Comparison of ENCODE assay signal across 8 mouse cellular contexts in the genomic region with DNA sequence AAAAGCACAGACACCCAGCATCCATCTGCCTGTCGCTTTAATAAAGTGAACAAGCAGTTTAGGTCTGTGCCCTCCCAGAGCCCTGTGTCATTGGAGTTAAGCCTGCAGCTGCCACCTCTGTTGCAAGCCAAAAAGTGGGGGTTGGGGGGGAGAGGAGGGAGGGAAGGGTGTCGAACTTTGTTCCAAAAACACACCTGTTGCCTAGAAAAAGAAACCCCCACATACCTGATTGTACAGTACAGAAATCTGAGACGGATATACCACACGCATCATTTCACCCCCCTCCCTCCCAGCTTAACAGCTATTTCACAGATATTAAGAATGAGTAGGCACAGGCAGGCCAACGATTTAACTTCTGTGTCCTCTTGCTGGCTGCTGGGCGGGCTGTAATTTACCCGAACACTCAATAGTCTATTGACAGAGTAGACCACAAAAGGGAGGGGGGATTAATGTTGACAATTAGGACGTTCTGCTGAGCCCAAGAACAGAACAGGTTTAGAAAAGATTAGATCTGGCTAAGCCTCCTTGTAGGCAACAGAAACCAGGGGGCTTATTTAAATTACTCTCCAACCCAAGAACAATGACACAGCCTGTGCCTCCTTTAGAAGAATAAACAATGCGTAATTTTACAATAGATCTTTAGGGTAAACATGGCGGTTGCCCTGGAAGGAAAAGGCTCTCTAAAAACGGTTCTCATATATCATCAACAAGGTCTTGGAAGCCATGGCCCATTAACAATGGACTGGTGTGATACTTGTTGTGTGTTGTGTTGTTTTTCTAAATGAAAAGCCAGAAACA. TPM values are rescaled to one million over a fixed set of nuclear protein-coding genes. Genes with fewer than 3 reads are reported as not detected.
DNase-seq lines count a peak whose midpoint lies in the region; ATAC-seq and TF ChIP-seq lines count a peak whose summit lies in the region.

No protein-coding gene starts in this region.

- ATAC-seq in embryonic facial prominence, embryonic 13.5 days (ENCODE audit: insufficient number of reproducible peaks, insufficient read depth, low FRiP score, low TSS enrichment, low read depth) = peak; percentile 56; the same call in 1 of the 2 replicates
- peak; percentile 69; the same call in 1 of the 2 replicates for ATAC-seq in hindbrain, embryonic 14.5 days (ENCODE audit: low FRiP score)

- TF ChIP-seq POLR2A in heart, adult 2 months (IDR thresholded peaks at IDR 0.05; ENCODE audit: insufficient read depth, low read depth, low read length) = no peak

- no peaks in the 10 kb centered on the region for H3K79me2 ChIP-seq in heart, adult 2 months (replicated peaks; ENCODE audit: control insufficient read depth, insufficient read depth, low read length)

- peak overlapping the region; percentile 64 for H3K27ac ChIP-seq in heart, adult 2 months
- no peak overlapping the region; the same call in 1 of the 2 replicates for H3K27ac ChIP-seq in embryonic facial prominence, embryonic 13.5 days
- H3K27ac ChIP-seq in hindbrain, embryonic 14.5 days = 0 out of 2 replicates have a peak overlapping the region, but pooled peaks have one; percentile 9

- peak overlapping the region; percentile 37 for H3K4me2 ChIP-seq in embryonic facial prominence, embryonic 13.5 days
- peak overlapping the region; percentile 28 for H3K4me2 ChIP-seq in hindbrain, embryonic 14.5 days (replicated peaks)

- no peak for DNase-seq in heart, adult 2 months
- DNase-seq in heart, postnatal 25 days (ENCODE audit: low spot score) = no peak
- DNase-seq in hindbrain, embryonic 14.5 days (ENCODE audit: low spot score) = no peak
- DNase-seq in neural tube, embryonic 10.5 days (ENCODE audit: extremely low spot score, low spot score) = peak; percentile 52
- DNase-seq in urinary bladder, postnatal 4 days (ENCODE audit: low spot score in 2 of 2) = no peak
- DNase-seq in layer of hippocampus, adult 18-20 months (ENCODE audit: low spot score in 2 of 2) = no peak
- DNase-seq in left cerebral cortex, postnatal 36 days (ENCODE audit: low spot score in 2 of 2) = no peak

- H3K4me3 ChIP-seq in heart, adult 2 months = no peak overlapping the region
- H3K4me3 ChIP-seq in embryonic facial prominence, embryonic 13.5 days = 0 out of 2 replicates have a peak overlapping the region, but pooled peaks have one; percentile 5
- no peak overlapping the region for H3K4me3 ChIP-seq in hindbrain, embryonic 14.5 days (replicated peaks; ENCODE audit: low read length)

- peaks cover 2% of the 10 kb centered on the region; the same call in 1 of the 2 replicates for H3K4me1 ChIP-seq in heart, adult 2 months (ENCODE audit: control insufficient read depth, insufficient read depth, low read length)
- H3K4me1 ChIP-seq in embryonic facial prominence, embryonic 13.5 days = peaks cover 14% of the 10 kb centered on the region
- H3K4me1 ChIP-seq in hindbrain, embryonic 14.5 days (replicated peaks; ENCODE audit: control insufficient read depth, insufficient read depth, low read length) = peaks cover 6% of the 10 kb centered on the region; the same call in 1 of the 2 replicates

- peak overlapping the region; percentile 32; the same call in 1 of the 2 replicates for H3K9ac ChIP-seq in heart, adult 2 months (ENCODE audit: low read depth, low read length)
- H3K9ac ChIP-seq in embryonic facial prominence, embryonic 13.5 days = no peak overlapping the region
- no peak overlapping the region for H3K9ac ChIP-seq in hindbrain, embryonic 14.5 days

- H3K27me3 ChIP-seq in heart, adult 2 months (ENCODE audit: control insufficient read depth, insufficient read depth, low read length) = no peaks in the 10 kb centered on the region
- H3K27me3 ChIP-seq in embryonic facial prominence, embryonic 13.5 days = peaks cover 8% of the 10 kb centered on the region; the same call in 1 of the 2 replicates
- no peaks in the 10 kb centered on the region for H3K27me3 ChIP-seq in hindbrain, embryonic 14.5 days (ENCODE audit: control insufficient read depth, insufficient read depth, low read length)

- no peak for TF ChIP-seq CTCF in heart, adult 2 months (IDR thresholded peaks at IDR 0.05)

- H3K36me3 ChIP-seq in heart, adult 2 months (ENCODE audit: control insufficient read depth, insufficient read depth, low read length) = peaks cover 2% of the 10 kb centered on the region; the same call in 1 of the 2 replicates
- no peaks in the 10 kb centered on the region for H3K36me3 ChIP-seq in embryonic facial prominence, embryonic 13.5 days
- H3K36me3 ChIP-seq in hindbrain, embryonic 14.5 days (replicated peaks; ENCODE audit: control insufficient read depth, insufficient read depth) = no peaks in the 10 kb centered on the region

- intact Hi-C loops in heart, adult 2 months (cut with DNase I) = no loop called here
- intact Hi-C loops in heart, postnatal 25 days (cut with DNase I) = no loop called here
- intact Hi-C loops in left cerebral cortex, postnatal 36 days (cut with DNase I) = no loop called here

- no peaks in the 10 kb centered on the region for H3K9me3 ChIP-seq in embryonic facial prominence, embryonic 13.5 days
- no peaks in the 10 kb centered on the region for H3K9me3 ChIP-seq in hindbrain, embryonic 14.5 days (ENCODE audit: control insufficient read depth, low read length)

- 53% methylated on average over 11 of the region's 11 CpGs for WGBS in heart, adult 2 months
- 11% methylated on average over 11 of the region's 11 CpGs for WGBS in embryonic facial prominence, embryonic 13.5 days
- WGBS in hindbrain, embryonic 14.5 days = 6% methylated on average over 11 of the region's 11 CpGs

- TF ChIP-seq EP300 in heart, adult 2 months (IDR thresholded peaks at IDR 0.05; ENCODE audit: insufficient read depth, low read depth, low read length) = no peak

RNA-seq across cellular contexts. Expression of gene Cap2, which starts 32.7 kb away (rescaled TPM):
- 100 to 1,000 TPM; 135 to 147 TPM for total RNA-seq in heart, adult 2 months (2021)
- polyA plus RNA-seq in heart, adult 2 months (2012; rRNA removed) = 115 and 143 TPM in 2 replicates
- 100 to 1,000 TPM; 133 to 155 TPM for total RNA-seq in heart, postnatal 25 days (2021)
- polyA plus RNA-seq in embryonic facial prominence, embryonic 13.5 days (2015; fragmentation: Nextera tagmentation; extraction: Ambion mirVana) = 5.5 and 7.5 TPM in 2 replicates
- 7.3 and 8.8 TPM in 2 replicates for polyA plus RNA-seq in hindbrain, embryonic 14.5 days (2014; fragmentation: Nextera tagmentation; extraction: Ambion mirVana)
- 100 to 1,000 TPM; 222 to 231 TPM for total RNA-seq in layer of hippocampus, adult 18-20 months (2021)
- 100 to 1,000 TPM; 240 to 264 TPM for total RNA-seq in left cerebral cortex, postnatal 36 days (2021)
